Mouse (Mus musculus) layer of hippocampus, adult 11-12 months (tissue): ENCODE results near the gene Txnip.
"Not testable (repeated sequence)": the region's sequence is repeated elsewhere in the genome, so short reads cannot be mapped to it uniquely, and the experiment has no call there.

Experiments
- DNase-seq: peaks from one replicate; pipeline ENCODE4 v3.0.0; 2022; ENCODE audit warnings: low spot score

Gene Txnip

DNA sequence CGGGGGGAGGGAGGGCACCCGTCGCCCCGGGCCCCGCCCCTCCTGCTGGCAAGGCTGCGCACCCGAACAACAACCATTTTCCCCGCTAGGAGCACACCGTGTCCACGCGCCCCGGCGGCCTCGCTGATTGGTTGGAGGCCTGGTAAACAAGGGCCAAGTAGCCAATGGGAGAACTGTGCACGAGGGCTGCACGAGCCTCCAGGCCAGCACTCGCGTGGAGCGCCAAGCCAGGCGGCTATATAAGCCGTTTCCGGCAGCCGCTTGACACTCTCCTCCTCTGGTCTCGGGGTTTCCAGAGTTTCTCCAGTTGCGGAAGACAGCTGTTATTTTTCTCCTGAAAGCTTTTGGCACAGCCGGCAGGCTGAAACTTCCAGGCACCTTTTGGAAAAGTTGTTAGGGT lies at the start of gene Txnip:
Txnip (plus strand) TSS at position 264 of the 400 bp plus-strand sequence.
- DNase-seq, result peak; percentile 97

DNA sequence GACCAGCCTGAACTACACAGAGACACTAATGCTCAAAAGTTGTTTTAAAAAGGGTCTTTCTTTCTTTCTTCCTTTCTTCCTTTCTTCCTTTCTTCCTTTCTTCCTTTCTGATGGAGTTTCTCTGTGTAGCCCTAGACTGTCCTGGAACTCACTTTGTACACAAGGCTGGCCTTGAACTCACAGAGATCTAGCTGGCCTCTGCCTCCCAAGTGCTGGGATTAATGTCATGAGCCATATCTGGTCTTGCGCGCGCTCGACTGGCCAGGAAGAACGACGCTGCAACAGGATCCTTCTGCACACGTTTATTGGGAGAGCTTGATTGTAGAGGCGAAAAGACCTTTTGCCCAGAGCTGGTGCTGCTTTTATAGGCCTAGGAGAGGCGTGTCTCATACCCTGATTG lies 49.8 kb upstream of the Txnip start:
- not testable (repeated sequence) for DNase-seq

DNA sequence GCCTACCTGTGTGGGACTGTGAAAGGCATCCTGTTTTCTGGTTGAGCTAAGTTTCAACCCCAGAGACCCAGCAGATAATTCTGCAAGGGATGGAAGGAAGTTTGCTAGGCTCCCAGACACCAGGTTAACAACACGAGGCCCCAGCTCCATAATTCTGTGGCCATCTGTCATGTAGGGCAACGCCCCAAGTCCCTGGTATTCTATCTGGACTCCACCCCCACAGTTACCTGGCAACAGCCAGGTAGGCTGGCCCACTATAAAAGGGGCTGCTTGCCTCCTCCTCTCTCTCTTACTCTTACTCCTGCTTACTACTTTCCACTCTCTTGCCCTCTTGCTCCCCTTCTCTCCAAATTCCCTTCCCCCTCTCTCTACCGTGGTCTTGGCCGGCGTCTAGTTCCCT lies 37.6 kb upstream of the Txnip start:
- DNase-seq, result no peak

DNA sequence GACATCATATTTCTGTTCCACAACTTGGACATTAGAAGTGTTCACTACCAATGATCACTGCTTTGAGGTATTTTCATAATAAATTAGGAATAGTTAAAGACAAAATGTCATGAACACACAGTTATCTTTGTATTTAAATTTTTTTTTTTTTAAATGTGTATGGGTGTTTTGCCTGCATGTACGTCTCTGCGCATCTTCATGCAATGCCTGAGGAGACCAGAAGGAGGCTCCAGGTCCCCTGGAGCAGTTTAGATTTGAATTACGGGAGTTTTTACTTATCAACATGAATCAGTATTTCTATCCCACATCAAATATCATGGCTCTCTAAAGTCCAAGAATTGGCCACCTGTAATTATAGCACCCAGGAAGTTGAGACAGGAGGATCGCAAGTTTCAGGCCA lies 35.6 kb upstream of the Txnip start:
- no peak for DNase-seq

DNA sequence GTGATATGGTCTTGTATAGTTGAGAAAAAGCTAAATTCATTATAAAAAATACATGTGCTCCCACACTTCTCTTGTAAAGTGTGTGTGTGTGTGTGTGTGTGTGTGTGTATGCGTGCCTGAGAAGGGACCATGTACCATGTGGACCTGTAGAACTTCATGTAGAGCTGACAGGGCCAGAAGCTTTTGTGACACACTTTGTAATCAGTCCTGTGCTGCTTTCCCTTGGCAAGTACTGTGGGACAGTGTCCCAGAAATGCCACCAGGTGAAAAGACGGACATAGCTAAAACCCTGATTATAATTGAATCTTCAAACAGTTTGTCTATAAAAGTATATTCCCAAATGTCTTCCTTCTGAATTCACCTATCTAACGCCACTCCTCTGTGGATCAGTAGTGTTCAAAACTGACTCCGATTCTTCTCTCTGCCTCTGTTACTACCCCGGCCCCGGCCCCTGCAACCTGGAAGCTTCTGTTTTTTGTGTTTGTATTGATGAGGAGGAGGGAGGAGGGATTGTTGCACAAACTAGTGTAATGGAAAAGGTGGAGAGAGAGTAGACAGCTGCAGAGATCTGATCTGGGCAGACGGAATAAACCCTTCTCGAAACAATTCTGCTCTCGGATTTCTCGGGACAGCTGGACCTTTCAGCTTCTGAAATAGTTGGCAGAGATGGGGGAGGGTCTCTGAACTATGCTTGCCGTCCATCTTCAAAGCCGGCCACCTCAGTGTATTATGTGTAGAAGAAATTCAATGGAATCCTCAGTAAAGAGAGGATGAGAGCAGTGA lies 33.5 kb upstream of the Txnip start:
- DNase-seq, result no peak

DNA sequence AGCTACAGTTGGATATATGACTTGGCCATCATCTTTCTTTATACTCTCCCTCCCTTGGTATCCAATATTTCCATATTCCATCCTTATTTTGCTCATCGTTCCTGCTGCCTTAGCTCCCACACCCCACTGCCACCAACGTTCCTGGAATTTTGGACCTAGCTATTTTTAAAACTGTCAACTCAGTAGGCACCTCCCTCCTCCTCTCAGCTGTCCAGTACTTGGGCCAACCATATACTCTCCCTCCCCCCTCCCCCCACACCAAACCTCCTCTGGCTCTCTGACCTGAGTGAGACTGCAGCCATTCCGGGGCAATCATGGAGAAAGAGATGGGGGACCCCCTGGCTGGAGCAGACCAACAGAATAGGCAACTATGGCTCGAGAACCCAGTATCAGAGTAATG lies 32.8 kb upstream of the Txnip start, which contains the start of gene Hfe2:
Hfe2 (plus strand) TSS at position 259 of the 400 bp plus-strand sequence.
- no peak for DNase-seq

DNA sequence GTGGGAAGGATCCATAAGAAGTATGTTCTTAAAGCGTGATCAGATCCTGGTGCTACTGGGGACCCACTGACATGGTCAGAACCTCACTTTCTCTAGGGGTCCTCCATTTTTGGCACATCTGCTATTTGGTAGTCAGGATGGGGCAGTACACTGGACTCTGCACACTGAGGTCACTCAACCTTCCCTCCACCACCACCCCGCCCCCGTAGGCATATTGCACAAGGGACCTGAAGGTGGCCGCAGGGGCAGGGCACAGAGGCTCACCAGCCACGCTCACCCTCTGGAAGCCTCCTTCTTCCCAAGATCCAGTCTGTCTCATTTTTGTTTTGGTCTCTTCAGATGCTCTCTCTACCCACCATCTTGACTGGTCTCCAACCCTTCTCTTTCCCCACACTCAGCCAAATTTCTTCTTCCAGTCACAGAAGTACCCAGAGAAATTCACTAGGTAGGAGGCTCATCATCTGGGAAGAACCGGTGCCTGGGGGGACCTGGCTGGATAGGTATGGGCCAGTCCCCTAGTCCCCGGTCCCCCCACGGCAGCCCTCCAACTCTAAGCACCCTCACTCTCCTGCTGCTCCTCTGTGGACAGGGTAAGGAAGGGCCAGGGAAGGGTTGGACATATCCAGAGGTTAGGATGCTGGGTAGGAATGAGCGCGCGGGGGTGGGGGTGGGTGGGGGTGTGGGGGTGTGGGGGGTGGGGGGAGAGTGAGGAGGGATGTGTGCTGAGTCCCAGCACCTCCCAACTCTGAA lies 31.6 kb upstream of the Txnip start:
- no peak for DNase-seq

DNA sequence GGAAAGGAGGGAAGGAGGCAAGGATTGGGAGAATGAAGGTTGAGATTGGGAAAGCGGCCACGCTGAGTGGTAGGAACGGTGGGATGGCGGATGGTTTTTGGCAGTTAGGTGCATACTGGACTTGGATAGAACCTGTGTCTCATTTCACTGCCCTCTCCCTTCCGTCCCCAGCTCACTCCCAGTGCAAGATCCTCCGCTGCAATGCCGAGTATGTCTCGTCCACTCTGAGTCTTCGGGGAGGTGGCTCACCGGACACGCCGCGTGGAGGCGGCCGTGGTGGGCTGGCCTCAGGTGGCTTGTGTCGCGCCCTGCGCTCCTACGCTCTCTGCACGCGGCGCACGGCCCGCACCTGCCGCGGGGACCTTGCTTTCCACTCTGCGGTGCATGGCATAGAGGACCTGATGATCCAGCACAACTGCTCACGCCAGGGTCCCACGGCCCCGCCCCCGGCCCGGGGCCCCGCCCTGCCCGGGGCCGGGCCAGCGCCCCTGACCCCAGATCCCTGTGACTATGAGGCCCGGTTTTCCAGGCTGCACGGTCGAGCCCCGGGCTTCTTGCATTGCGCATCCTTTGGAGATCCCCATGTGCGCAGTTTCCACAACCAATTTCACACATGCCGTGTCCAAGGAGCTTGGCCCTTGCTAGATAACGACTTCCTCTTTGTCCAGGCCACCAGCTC lies 30.8 kb upstream of the Txnip start:
- no peak for DNase-seq

DNA sequence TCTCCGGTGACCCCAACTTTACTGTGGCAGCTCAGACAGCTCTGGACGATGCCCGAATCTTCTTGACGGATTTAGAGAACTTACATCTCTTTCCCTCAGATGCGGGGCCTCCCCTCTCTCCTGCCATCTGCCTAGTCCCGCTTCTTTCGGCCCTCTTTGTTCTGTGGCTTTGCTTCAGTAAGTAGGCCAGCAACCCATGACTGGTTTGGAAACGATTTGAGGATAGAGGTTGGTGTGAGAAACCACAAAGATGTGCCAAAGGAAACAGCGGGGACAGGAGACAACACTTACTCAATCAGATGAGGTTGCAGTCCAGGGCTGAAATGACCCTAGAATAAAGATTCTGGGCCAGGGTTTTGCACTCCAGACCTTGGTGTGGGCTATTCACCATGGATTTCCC lies 29.3 kb upstream of the Txnip start:
- DNase-seq, result no peak

DNA sequence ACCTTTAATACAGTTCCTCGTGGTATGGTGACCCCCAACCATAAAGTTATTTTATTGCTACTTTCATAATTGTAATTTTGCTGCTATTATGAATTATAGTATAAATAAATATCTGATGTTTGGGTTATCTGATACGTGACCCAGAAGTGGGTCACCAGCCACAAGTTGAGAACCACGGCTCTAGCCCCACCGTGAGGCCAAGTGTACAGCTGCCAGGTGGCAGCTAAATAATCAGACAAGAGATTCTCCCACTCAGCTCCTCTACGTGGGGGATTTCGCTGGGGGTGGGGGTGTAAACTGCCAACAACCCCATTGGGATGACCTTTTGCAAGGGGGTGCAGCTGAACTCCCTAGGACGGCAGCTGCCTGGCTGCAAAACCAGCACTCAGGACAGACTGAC lies 25.7 kb upstream of the Txnip start:
- no peak for DNase-seq

DNA sequence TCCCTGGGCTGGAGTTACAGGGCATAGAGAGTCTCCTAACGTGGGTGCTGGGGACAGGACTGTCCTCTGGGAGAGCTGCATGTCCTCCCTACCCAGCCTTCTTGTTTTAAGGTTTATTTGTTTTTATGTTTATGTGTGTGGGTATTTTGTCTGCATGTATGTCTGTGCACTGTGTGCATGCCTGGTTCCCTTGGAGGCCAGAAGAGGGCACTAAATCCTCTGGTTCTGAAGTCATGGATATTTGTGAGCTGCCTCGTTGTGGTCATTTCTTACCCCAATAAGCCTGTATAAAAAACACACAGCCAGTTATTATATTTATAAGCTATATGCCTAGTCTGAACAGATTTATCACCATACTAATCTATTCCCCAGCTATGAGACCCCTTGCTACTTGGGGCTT lies 23.5 kb upstream of the Txnip start:
- no peak for DNase-seq

DNA sequence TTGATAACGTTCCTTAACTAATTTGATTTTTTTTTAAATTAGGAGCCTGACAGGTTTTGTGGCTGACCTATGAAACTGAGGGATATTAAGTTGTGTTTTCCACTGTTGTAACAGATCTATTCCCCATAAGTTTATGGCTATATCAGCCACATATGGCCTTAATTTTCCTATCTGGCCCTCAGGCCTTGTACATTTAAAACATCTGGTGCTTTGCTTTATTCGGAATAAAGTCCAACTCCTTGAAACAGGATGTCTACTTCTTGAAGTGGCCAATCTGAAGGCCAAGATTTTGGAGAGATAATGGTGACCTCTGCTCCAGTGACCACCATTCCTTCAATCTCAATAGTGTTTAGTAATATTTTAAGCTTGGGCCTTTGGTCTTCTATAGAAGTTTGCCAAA lies 18.4 kb upstream of the Txnip start:
- no peak for DNase-seq

DNA sequence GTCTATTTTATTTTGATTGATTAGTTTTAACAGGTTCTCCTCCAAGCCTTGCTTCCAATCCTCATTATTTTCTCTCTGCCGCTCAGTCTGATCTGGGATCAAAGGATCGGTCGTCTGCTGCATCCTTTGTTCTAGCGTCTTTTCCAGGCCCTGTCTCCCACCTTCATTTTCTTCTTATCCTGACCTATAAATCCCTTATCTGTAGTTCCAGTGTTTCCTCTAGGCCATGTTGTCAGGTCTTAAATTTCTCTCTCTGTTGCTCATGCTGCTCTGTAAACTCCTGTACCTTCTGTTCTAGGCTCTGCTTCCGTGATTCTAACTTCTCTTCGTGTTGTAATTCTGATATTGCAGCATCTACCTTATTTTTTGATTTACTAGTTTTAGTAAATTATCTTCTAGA lies 17.0 kb upstream of the Txnip start:
- no peak for DNase-seq

DNA sequence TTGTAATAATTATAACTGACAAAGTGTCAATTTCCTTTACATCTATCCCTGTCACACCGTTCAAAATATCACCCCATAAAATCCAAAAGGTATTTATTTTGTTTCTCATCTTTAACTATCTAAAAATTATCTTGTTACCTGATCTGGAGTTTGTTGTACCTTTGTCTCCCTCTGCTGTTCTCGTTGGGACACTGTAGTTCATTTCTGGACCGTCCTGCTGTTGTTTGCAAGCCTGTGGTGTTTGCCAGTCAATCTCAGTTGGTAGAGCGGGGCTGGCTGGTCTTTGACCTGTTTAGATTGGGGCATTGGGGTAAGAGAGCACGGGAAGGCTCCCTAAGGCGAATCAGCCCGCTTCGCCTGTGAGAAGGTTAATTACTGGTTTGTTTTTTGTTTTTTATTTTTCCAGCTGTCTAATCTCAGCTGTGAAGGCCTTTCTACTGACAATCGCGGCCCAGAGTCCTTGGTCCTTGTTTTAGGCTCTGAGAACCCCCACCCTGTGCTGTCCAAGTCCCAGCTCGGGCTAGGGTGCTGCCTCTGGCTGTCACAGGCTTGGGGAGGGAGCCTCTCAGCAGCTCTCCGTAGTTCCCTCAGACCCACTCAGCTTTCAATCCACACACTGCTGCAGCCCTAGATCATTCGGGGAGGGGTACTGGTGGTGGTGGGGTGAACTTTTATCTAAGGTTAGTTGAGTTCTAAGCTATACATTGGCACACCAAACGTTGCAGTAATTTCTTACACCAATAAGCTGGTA lies 16.3 kb upstream of the Txnip start:
- DNase-seq, result no peak

DNA sequence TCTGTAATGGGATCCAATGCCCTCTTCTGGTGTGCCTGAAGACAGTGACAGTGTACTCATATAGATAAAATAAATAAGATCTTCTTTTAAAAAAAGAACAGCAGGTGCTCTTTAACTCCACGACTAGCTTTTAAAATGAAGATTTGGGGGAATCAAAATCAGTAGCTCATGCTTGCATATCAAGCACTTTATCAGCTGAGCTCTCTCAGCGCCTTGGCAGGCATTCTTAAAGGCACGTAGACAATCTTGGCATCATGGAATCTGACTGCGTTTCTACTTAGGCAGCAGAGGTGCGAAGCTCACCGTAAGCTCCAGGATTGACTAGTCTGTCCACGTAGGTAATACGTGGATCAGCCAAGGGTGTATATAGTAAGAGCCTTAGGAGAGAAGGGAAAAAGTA lies 15.2 kb upstream of the Txnip start:
- DNase-seq, result no peak

DNA sequence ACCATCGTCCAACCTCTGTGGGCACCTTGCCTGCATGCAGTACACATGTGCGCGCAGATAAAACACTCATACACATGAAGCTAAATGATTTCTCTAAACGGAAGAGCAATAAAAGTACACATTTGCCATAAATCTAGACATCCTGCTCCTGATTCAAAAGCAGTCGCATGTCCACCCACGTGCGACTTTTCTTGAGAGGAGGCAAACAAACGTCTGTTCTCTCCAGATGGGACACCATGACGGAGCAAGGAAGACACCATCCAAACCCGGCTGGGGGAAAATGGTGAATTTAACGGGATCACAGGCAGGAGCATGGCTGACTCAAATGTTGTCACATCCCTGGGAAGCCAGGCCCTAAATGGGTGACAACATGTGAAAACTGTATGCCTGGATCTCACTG lies 14.4 kb upstream of the Txnip start:
- DNase-seq, result peak; percentile 50

DNA sequence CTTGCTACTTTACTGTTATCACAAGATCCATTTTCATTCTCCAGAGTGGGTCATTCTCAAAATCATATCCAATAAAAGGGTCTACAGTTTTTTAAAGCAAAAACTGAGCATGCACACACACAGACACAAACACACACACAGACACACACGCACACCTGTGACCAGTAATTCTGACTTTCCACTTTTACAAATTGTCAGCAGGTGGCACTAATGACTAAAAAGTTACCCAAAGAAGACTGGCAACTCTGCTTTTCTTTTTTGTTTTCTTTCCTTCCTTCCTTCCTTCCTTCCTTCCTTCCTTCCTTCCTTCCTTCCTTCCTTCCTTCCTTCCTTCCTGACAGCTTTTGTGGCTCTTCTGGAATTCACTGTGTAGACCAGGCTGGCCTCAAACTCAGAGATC lies 12.2 kb upstream of the Txnip start:
- no peak for DNase-seq

DNA sequence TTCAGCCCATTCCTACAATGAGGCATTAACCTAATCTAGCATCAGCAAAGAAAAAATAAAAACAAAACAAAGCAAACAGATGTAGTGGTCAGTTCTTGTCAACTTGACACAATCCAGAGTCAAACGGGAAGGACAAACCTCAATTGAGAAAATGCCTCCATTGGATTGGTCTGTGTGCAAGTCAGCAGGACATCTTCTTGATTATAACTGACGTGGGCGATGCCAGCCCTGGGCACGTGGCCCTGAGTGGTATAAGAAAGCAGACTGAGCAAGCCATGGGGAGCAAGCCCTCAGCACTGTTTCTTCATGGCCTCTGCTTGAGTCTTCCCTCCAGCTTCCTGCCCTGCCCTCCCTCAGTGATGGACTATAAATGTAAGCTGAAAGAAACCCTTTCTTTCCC lies 10.9 kb upstream of the Txnip start:
- DNase-seq, result no peak

DNA sequence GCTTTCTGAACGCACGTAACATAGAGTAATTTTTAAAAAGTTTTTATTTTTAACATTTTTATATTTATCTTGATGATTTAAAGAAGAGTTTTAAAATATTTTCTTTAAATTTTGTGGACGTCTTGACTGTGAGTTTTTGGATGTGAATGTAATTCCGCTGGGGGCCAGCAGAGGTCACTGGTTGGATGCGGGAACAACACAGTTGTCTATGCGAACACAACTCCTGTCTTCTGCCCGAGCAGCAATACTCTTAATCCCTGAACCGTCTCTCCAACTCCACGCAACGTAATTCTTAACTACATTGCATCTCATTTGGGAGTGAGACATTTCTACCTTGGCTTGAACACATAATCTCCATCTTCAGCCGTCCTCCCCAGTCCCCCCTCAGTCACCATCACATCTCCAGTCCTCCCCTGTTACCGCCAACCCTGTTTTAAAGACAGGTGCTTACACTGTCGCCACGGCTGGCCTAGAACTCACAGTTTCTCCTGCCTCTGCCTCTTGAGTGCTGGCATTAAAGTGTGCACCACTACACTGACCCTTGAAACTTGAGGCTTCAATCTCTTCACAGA lies 10.3 kb upstream of the Txnip start:
- peak; percentile 77 for DNase-seq

DNA sequence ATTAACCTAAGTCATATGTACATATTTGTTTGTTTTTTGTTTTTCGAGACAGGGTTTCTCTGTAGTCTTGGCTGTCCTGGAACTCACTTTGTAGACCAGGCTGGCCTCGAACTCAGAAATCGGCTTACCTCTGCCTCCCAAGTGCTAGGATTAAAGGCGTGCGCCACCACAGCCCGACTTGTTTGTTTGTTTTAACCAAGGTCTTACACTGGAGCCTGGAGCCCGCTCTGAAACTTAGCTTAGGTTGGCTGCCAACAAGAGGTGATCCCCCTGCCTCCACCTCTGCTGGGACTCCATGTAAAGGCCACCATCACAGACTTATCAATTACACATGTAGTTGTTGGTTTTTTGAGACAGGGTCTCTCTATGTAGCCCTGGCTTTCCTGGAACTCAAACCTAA lies 8.9 kb upstream of the Txnip start:
- DNase-seq, result no peak

DNA sequence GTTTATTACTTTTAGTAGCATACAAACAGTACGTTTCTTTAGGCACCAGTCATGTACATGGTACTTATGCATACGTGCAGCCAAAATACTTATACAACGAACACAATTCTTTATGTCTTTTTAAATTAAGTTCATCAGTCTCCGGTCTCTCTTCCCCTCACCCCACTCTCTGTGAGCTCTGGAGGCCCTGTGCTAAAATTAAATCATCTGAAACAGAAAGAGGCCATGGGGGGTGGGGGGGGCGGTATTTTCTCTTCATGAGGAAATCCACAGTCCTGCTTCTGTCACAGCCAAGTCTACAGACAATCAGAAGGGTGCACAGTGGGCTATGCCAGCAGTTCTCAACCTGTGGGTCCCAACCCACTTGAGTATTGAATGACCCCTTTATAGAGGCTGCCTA lies 8.4 kb upstream of the Txnip start:
- DNase-seq, result no peak

DNA sequence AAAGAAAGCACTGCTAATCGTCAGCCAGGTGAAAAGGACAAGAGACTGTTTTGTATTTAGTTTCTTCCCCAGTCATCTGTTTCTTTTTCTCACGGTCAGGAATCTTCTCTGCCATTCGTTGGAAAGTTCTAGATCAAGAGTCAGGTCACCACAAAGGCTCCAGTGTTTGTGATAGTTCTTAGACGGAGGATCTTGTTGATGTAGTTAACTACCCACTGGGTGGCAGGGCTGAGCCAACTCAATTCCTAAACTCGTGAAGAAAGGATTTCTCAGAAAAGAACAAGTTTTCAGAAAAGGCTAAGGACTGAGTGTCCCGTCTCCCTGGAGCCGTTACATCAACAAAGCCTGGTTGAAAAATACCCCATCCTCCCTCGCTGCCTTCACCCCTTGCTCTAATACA lies 6.6 kb upstream of the Txnip start:
- DNase-seq, result peak; percentile 65
